ENCODE assay signal across 9 mouse cellular contexts in the genomic region with DNA sequence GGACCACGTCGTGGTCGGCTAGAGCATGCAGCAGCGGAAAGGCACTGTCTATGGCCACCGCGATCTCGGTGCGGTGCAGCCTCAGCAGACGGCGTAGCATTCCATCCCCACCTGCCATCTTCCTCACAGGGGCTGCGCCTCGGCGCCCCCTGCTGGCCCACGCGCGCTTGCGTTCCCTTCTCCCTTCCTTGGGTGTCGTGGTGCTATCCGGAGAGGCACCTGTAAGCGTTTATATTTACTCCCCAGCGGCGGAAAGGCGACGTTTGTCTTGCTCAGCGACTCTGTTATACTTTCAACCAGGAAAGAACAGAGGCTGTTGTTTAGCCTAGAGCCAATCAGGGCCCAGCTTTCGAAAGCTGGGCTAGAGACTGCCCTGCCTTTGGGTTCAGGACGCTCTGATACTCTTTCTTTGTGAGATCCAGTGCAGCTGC. TPM values are rescaled to one million over a fixed set of nuclear protein-coding genes. Genes with fewer than 3 reads are reported as not detected.
A peak's percentile ranks its signal among the peaks of the same experiment; 100 is the strongest.
DNase-seq lines count a peak whose midpoint lies in the region; ATAC-seq and TF ChIP-seq lines count a peak whose summit lies in the region.
"Had no signal": no experiment of that assay in that cellular context is flagged by ENCODE, and none has a peak within 500 bp of the region (broad histone marks: within the 10 kb centered on the region; RNA-seq: fewer than 3 reads in every experiment).

Gene Aire (minus strand): TSS at position 205 of the 431 bp plus-strand sequence.

- ATAC-seq in erythroid progenitor cell, adult 5-6 weeks (replicated peaks; ENCODE audit: low FRiP score, poor library complexity, severe bottlenecking): peak; percentile 12; the same call in 1 of the 2 replicates
- ATAC-seq in lung, embryonic 14.5 days (ENCODE audit: insufficient read depth): peak; percentile 55; the same call in 1 of the 2 replicates
- ATAC-seq in neutrophil, adult 5-6 weeks (ENCODE audit: extremely low read depth, insufficient number of reproducible peaks, low FRiP score, poor library complexity, severe bottlenecking): peak; percentile 71

- peak; percentile 88 for TF ChIP-seq CTCF in brain, embryonic 14.5 days (IDR thresholded peaks at IDR 0.05; ENCODE audit: borderline replicate concordance, extremely low read depth, insufficient read depth, insufficient read length)
- peak; percentile 90 for TF ChIP-seq CTCF in lung, embryonic 14.5 days (IDR thresholded peaks at IDR 0.05; ENCODE audit: low read depth)

- no peak within 1 kb of the TSS for H3K9ac ChIP-seq in lung, embryonic 14.5 days

- no peaks in the 10 kb centered on the region for H3K36me3 ChIP-seq in lung, embryonic 14.5 days (ENCODE audit: insufficient read depth)

- H3K27ac ChIP-seq in lung, embryonic 14.5 days (ENCODE audit: low read depth): no peak within 1 kb of the TSS

- no peak for TF ChIP-seq POLR2A in brain, embryonic 14.5 days (IDR thresholded peaks at IDR 0.05; ENCODE audit: borderline replicate concordance, extremely low read depth, insufficient read depth, insufficient read length, poor library complexity, severe bottlenecking)

- H3K27me3 ChIP-seq in lung, embryonic 14.5 days (ENCODE audit: insufficient read depth, low read length): peaks cover 5% of the 10 kb centered on the region; the same call in 1 of the 2 replicates

- no peaks in the 10 kb centered on the region for H3K9me3 ChIP-seq in lung, embryonic 14.5 days (ENCODE audit: low read depth, low read length)

- 0 out of 2 replicates have a peak, but pooled peaks cover 2% of the 10 kb centered on the region for H3K4me1 ChIP-seq in lung, embryonic 14.5 days (ENCODE audit: insufficient read depth)

- intact Hi-C loops in heart, postnatal 10 days (cut with DNase I): no loop called here

- peak within 1 kb of the TSS; percentile 11; the same call in 1 of the 2 replicates for H3K4me3 ChIP-seq in lung, embryonic 14.5 days (ENCODE audit: low read depth, low read length)

- H3K4me2 ChIP-seq in lung, embryonic 14.5 days: peak within 1 kb of the TSS; percentile 52

- WGBS in lung, embryonic 14.5 days: 2% methylated on average over 27 of the region's 27 CpGs

- peak; percentile 86 for DNase-seq in ES-CJ7 (ENCODE audit: low read depth, low spot score)
- peak; percentile 79 for DNase-seq in brain, embryonic 14.5 days (ENCODE audit: low read depth)
- peak; percentile 55 to 56 for DNase-seq in heart, postnatal 10 days
- peak; percentile 66 to 74 for DNase-seq in kidney, postnatal 36 days
- DNase-seq in lung, embryonic 14.5 days: peak; percentile 75
- peak; percentile 90 for DNase-seq in thymus, postnatal 14 days

RNA-seq across cellular contexts. Expression of gene Aire, which starts in this region (rescaled TPM):
- 0.55 and 0.74 TPM in 2 replicates for polyA plus RNA-seq in brain, embryonic 14.5 days (2012; rRNA removed)
- total RNA-seq in erythroid progenitor cell, adult 5-6 weeks (2015; ENCODE audit: low replicate concordance): not detected in 2 replicates
- not detected in 2 replicates for total RNA-seq in erythroid progenitor cell, adult 5-6 weeks (2017; ENCODE audit: low replicate concordance)
- not detected for total RNA-seq in heart, postnatal 10 days (2021)
- polyA plus RNA-seq in lung, embryonic 14.5 days (2014; fragmentation: Nextera tagmentation; extraction: Ambion mirVana): 0.95 and 1.5 TPM in 2 replicates
- 0.12 and 0.49 TPM in 2 replicates for total RNA-seq in neutrophil, adult 5-6 weeks (2017)
- total RNA-seq: gastrocnemius, postnatal 4 days had no signal

Comparison
In these comparisons a context has a peak if more than half of its experiments do, and no peak if none do; other contexts are left out.
1. Peak in DNase-seq in brain, embryonic 14.5 days; RNA of the gene not detected or under 1 TPM.
2. Peak in ATAC-seq in erythroid progenitor cell, adult 5-6 weeks; RNA of the gene not detected or under 1 TPM.
3. Peak in DNase-seq in heart, postnatal 10 days; RNA of the gene not detected or under 1 TPM.
4. Peak in ATAC-seq in neutrophil, adult 5-6 weeks; RNA of the gene not detected or under 1 TPM.
5. ATAC-seq: peak in every context shown above with its lines; median percentile 71 in neutrophil, adult 5-6 weeks; 55 in lung, embryonic 14.5 days; 12 in erythroid progenitor cell, adult 5-6 weeks.